Mouse (Mus musculus): Measurements from ENCODE around the gene Gstm1.

Gene Gstm1

DNA sequence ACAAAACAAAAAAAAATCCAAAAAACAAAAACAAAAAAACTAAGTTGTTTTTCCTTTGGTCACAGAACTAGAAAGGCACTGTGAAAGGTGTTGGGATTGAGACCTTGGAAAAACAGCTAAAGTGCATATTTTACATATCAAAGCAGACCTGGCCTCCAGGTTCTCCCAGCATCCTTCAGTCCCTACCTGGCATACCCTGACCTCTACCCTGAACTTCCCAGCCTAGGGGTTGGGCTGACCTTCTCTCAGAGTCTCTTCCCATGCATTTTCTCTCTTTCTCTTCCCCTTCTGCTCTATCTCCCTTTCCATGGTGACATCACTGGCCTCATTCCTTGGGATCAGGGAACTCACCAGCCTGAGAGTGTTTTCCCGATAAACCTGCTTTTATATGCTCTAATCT lies 52.2 kb downstream of the Gstm1 start:
- DNase-seq (ENCODE audit: low spot score in 2 of 2) = no peak

DNA sequence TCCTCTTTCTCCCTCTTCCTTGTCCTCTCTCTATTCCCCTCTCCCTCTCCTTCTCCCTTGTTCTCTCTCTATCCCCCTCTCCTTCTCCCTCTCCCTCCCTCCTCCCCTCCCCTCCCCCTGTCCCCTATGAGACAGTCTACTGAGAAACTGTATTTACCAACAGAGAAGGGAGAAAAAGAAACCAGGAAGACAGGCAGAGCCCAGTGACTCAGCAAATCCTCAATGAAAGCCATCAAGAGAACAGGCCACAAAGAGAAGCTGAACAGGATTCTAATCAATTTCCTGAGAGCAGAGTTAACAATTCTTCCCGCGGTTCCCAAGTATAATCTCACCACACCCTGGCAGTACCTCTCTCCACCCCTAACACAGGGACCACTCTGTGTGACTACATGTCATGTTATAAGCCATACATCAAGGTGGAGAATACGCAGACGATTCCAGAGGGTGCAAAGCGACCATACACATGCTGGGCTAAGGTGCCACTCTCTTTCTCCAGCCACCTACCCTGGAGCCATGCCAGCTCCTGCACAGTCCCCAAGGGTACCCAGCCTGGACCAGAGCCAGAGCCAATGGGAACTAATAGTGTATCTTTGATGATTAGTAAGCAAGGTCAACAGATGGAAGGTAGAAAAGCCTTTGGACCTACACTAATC lies 53.0 kb downstream of the Gstm1 start:
- DNase-seq (ENCODE audit: low spot score in 2 of 2) = no peak

DNA sequence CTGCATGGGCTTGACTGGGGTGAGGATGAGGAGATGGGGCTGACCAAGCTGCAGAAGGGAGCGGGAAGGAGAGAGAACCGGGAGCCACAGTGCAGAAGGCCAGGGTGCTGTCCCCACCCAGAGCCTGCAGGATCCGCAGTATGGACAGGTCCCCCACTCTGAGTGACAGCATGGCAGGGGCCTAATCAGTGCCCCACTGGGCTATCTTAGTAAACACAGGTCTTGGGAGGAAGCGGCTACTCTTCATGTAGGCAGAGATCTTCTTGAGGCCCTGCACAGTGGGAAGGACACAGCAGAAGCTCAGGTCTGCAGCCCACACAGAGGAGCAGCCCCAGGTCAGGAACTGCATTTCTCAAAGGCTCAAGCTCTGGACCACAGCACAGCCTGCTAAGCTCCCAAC lies 53.7 kb downstream of the Gstm1 start:
- DNase-seq (ENCODE audit: low spot score in 2 of 2) = no peak

Data from heart, adult 9 months (tissue).